ENCODE assay signal across 8 mouse cellular contexts in genomic region chr3:97087326-97087725, GRCm38 (mm10).
DNase-seq lines count a peak whose midpoint lies in the region; ATAC-seq and TF ChIP-seq lines count a peak whose summit lies in the region.

No protein-coding gene starts in this region.

- H3K9ac ChIP-seq in midbrain, postnatal 0 days (replicated peaks; ENCODE audit: low read length, poor library complexity, severe bottlenecking): no peak overlapping the region

- peak; percentile 65 for DNase-seq in CD4-positive, CD25-positive, alpha-beta regulatory T cell, adult 2 months (ENCODE audit: low read depth, low spot score)
- no peak for DNase-seq in left cerebral cortex, adult 2 months (ENCODE audit: extremely low spot score in 1 of 2, low spot score in 2 of 2)
- DNase-seq in left cerebral cortex, adult 11 months (ENCODE audit: low spot score): no peak
- peak; percentile 51 for DNase-seq in embryo, embryonic 10.5 days (ENCODE audit: low spot score)
- peak; percentile 15 for DNase-seq in midbrain, postnatal 0 days (ENCODE audit: low spot score)
- no peak for DNase-seq in left cerebral cortex, postnatal 25 days (ENCODE audit: low spot score in 2 of 2)
- no peak for DNase-seq in gastrocnemius, postnatal 14 days

- TF ChIP-seq CTCF in left cerebral cortex, adult 2 months (IDR thresholded peaks at IDR 0.05): peak; percentile 48
- peak; percentile 47 for TF ChIP-seq CTCF in midbrain, postnatal 0 days (IDR thresholded peaks at IDR 0.05)

- WGBS in midbrain, postnatal 0 days: 79% methylated on average over 4 of the region's 4 CpGs

- no peaks in the 10 kb centered on the region for H3K36me3 ChIP-seq in midbrain, postnatal 0 days (ENCODE audit: insufficient read depth, low read length)

- ATAC-seq in CD4-positive, CD25-positive, alpha-beta regulatory T cell, adult 4 months: no peak
- no peak for ATAC-seq in midbrain, postnatal 0 days (ENCODE audit: low FRiP score)

- no peaks in the 10 kb centered on the region for H3K9me3 ChIP-seq in midbrain, postnatal 0 days (ENCODE audit: low read length)

- no peak overlapping the region for H3K4me3 ChIP-seq in left cerebral cortex, adult 2 months
- no peak overlapping the region for H3K4me3 ChIP-seq in midbrain, postnatal 0 days (ENCODE audit: low read depth, low read length)

- H3K27ac ChIP-seq in left cerebral cortex, adult 2 months: no peak overlapping the region
- H3K27ac ChIP-seq in midbrain, postnatal 0 days (ENCODE audit: low read depth, low read length): no peak overlapping the region

- H3K4me1 ChIP-seq in midbrain, postnatal 0 days (ENCODE audit: insufficient read depth, low read length): no peaks in the 10 kb centered on the region

- no peak overlapping the region for H3K4me2 ChIP-seq in midbrain, postnatal 0 days (ENCODE audit: low read depth, low read length, poor library complexity, severe bottlenecking)

- intact Hi-C loops in left cerebral cortex, adult 2 months (cut with DNase I): loop anchor here (5.0 to 10.0 kb wide), 2 partner anchors 100 to 257 kb away; no protein-coding TSS in a partner anchor
- intact Hi-C loops in left cerebral cortex, postnatal 25 days (cut with DNase I): loop anchor here (10.0 kb wide), 1 partner anchor 257 kb away; no protein-coding TSS in a partner anchor
- intact Hi-C loops in gastrocnemius, postnatal 14 days (cut with DNase I; ENCODE audit: low total_unique reads): loop anchor here (10.0 kb wide), 2 partner anchors 97 to 247 kb away; no protein-coding TSS in a partner anchor

- H3K27me3 ChIP-seq in midbrain, postnatal 0 days (ENCODE audit: insufficient read depth, low read length): no peaks in the 10 kb centered on the region

Comparison
In these comparisons a context has a peak if more than half of its experiments do, and no peak if none do; other contexts are left out.
1. DNase-seq: peak in CD4-positive, CD25-positive, alpha-beta regulatory T cell, adult 2 months (single experiment), embryo, embryonic 10.5 days (single experiment) and midbrain, postnatal 0 days (single experiment); none in left cerebral cortex, adult 2 months (0 of 2), left cerebral cortex, adult 11 months (single experiment), left cerebral cortex, postnatal 25 days (0 of 2) and gastrocnemius, postnatal 14 days (single experiment).